Mouse (Mus musculus) kidney, postnatal 0 days (tissue): ENCODE results near the gene Stam2. TPM values are rescaled to one million over a fixed set of nuclear protein-coding genes. Genes with fewer than 3 reads are reported as not detected.

Source experiments
- ATAC-seq: fragments of 200-750 bp; cut with Nextera tagmentation; replicated peaks from 2 replicates; pipeline ENCODE4 v1.8.0; 2017; ENCODE audit warnings: low read depth, moderate number of reproducible peaks, moderate TSS enrichment, moderate library complexity; ENCODE audit not compliant: low FRiP score
- DNase-seq: peaks from one replicate; pipeline ENCODE4 v3.0.0-alpha.2; 2016; ENCODE audit warnings: low spot score
- H3K27ac ChIP-seq: fragments of 300-500 bp; sonication (generic); 2 replicates; pipeline ENCODE4 v1.5.1; 2014; ENCODE audit warnings: mild to moderate bottlenecking
- H3K27me3 ChIP-seq: fragments of 300-500 bp; sonication (generic); 2 replicates; pipeline ENCODE4 v1.6.1; 2014; ENCODE audit warnings: low read length, mixed read lengths; ENCODE audit not compliant: insufficient read depth
- H3K36me3 ChIP-seq: fragments of 300-500 bp; sonication (generic); 2 replicates; pipeline ENCODE4 v1.6.1; 2014; ENCODE audit warnings: low read length, mixed read lengths; ENCODE audit not compliant: insufficient read depth
- H3K4me1 ChIP-seq: fragments of 300-500 bp; sonication (generic); replicated peaks from 2 replicates; pipeline ENCODE4 v1.6.1; 2014; ENCODE audit warnings: antibody characterized with exemption, low read length, mixed read lengths; ENCODE audit not compliant: insufficient read depth
- H3K4me2 ChIP-seq: fragments of 300-500 bp; sonication (generic); 2 replicates; pipeline ENCODE4 v1.6.1; 2014; ENCODE audit warnings: mild to moderate bottlenecking, low read length, moderate library complexity, mixed read lengths
- H3K4me3 ChIP-seq: fragments of 300-500 bp; sonication (generic); replicated peaks from 2 replicates; pipeline ENCODE4 v1.5.1; 2014; ENCODE audit warnings: low read depth, low read length
- H3K9ac ChIP-seq: fragments of 300-500 bp; sonication (generic); 2 replicates; pipeline ENCODE4 v1.6.1; 2014; ENCODE audit warnings: low read depth, low read length
- H3K9me3 ChIP-seq: fragments of 300-500 bp; sonication (generic); replicated peaks from 2 replicates; pipeline ENCODE4 v1.6.1; 2016; ENCODE audit warnings: low read length, inconsistent platforms, mixed read lengths
- CTCF ChIP-seq: IDR thresholded peaks from 2 replicates; pipeline ENCODE4 v1.5.1; 2016; ENCODE audit warnings: antibody characterized with exemption, low read depth, mild to moderate bottlenecking, moderate library complexity
- WGBS: fragments of 180-500 bp; shearing (Covaris S2); extraction: QIAGEN DNeasy Blood & Tissue Kit; methylation state at CpG from one replicate; pipeline ENCODE4 v1.1.7; 2014; 5-methylcytosine and 5-hydroxymethylcytosine counted together
- polyA plus RNA-seq: library from polyadenylated mRNA; unstranded; fragments of >200 nt; fragmentation: Nextera tagmentation; extraction: Ambion mirVana; gene quantifications from 2 replicates; pipeline ENCODE4 v1.2.1, GENCODE M21; 2015

Gene Stam2
- polyA plus RNA-seq, 1 experiment from 2014 or later, result 29.8 TPM

DNA sequence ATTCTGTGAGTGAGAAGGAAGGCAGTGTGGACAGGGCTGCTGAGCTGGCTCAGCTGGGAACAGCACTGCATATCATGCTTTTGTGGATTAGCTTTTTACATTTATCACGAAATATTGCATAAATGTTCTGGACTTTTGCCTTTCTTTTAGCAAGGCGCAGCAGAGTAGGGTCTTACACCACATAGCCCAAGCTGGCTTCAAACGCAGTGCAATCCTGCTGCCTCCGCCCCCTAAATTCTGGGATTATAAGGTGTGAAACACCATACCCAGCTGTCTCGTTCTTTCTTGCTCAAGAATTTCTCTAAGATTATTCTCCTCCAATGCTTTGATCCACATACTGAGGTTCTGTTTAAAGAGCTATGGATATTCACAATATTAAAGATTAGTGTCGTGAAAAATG, 55.5 kb downstream of the Stam2 start:
- no peak overlapping the region for H3K4me2 ChIP-seq
- H3K27me3 ChIP-seq, result no peaks in the 10 kb centered on the region
- no peak overlapping the region for H3K9ac ChIP-seq
- whole genome bisulfite sequencing, result 73% methylated on average over 6 of the region's 6 CpGs
- no peaks in the 10 kb centered on the region for H3K9me3 ChIP-seq
- H3K36me3 ChIP-seq, result no peaks in the 10 kb centered on the region
- no peak overlapping the region for H3K27ac ChIP-seq
- no peak overlapping the region for H3K4me3 ChIP-seq
- ATAC-seq, result no peak
- DNase-seq, result no peak
- TF ChIP-seq CTCF, result no peak
- no peaks in the 10 kb centered on the region for H3K4me1 ChIP-seq

DNA sequence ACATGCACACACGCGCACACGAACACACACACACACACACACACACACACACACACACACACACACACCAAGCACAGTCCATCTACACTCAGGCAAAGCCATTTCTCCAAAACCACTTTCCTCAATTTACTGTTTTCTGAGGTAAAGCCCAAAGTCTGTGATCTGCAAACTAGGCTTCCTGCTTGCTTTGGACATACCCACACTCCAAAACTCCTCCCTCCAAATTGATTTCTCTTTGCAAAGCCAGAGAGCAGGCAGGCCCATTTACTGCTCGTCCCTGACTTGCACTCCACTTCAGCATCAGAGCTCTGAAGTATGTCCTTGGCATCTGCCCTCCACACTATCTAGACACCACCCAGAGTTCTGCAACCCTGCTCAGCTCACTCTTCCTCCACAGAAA, 64.5 kb downstream of the Stam2 start:
- H3K27ac ChIP-seq, result no peak overlapping the region
- H3K4me1 ChIP-seq, result 0 out of 2 replicates have a peak, but pooled peaks cover 6% of the 10 kb centered on the region
- H3K36me3 ChIP-seq, result no peaks in the 10 kb centered on the region
- no peak overlapping the region for H3K4me3 ChIP-seq
- ATAC-seq (no peak), DNase-seq (no peak)
- no peak for TF ChIP-seq CTCF
- H3K9me3 ChIP-seq, result no peaks in the 10 kb centered on the region
- peaks cover 4% of the 10 kb centered on the region; the same call in 1 of the 2 replicates for H3K27me3 ChIP-seq
- no peak overlapping the region for H3K4me2 ChIP-seq
- H3K9ac ChIP-seq, result no peak overlapping the region
- WGBS, result 75% methylated on average over 4 of the region's 4 CpGs

DNA sequence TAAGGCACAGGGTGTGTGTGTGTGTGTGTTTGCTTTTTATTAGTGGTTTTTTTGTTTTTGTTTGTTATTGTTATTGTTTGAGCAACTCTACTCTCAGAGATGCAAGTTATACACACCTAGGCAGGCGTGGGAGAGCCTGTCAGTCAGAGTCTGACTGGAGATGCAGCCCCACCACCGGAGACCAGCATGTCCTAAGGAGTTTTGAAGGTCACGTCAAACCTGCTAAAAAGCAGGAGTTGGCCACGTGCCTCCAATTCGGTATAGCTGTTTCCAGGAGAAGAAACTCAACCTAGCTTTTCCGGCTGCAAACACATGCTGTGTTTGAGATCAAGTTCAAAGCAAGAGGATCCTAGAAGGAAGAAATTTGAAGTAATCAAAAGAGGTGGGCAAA, 65.2 kb downstream of the Stam2 start:
- no peak overlapping the region for H3K9ac ChIP-seq
- H3K4me3 ChIP-seq, result no peak overlapping the region
- 0 out of 2 replicates have a peak, but pooled peaks cover 6% of the 10 kb centered on the region for H3K4me1 ChIP-seq
- DNase-seq, result no peak
- 7% methylated on average over 6 of the region's 6 CpGs for WGBS
- H3K4me2 ChIP-seq, result peak overlapping the region; percentile 94
- peaks cover 4% of the 10 kb centered on the region; the same call in 1 of the 2 replicates for H3K27me3 ChIP-seq
- no peaks in the 10 kb centered on the region for H3K36me3 ChIP-seq
- no peaks in the 10 kb centered on the region for H3K9me3 ChIP-seq
- H3K27ac ChIP-seq, result no peak overlapping the region
- TF ChIP-seq CTCF, result no peak
- ATAC-seq, result no peak

DNA sequence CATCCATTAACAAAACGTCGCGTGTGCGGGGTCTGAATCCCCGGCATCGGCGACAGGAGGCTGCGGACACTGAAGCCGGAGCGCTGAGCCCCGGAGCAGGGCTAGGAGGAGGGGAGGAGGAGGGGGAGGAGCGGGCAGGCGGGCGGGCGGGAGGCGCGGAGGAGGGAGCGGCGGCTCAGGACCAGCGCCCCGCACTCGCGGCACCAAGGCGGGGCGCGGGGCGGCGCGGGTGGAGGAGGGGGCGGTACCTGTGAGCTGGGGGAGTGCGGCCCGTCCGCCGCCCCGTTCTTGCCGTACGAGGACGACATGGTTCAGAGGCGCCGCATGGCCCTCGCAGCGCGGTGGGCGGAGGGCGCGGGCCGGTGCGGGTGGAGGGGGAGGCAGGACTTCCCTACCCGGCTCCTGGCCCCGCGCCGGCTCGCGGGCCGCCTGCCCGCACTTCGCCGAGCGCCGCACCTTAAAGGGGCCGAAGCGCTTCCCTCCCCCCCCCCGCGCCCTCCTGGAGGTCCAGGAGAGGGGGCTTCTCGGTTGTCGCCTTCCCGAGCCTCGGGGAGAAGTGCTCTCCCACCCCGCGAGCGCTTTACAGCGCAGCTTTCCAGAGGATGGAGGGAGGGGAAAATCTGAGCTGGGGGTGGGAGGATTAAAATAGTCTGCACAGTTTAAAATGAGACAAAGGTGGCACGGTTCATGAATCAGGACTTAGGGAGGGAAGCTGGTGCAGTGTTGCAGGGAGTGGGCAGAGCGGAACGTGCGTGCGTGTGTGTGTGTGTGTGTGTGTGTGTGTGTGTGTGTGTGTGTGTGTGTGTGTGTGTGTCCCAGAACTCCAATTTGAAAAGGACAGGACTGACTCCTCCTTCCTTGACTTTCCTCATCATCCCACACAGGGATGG, 65.8 kb downstream of the Stam2 start, which contains the start of gene Cacnb4:
TSS of gene Cacnb4 (minus strand) at position 809 of the 890 bp plus-strand sequence.
- peak within 1 kb of the TSS; percentile 94 for H3K4me2 ChIP-seq
- H3K36me3 ChIP-seq, result no peaks in the 10 kb centered on the region
- DNase-seq, result peak; percentile 89
- 0% methylated on average over 33 of the region's 77 CpGs for WGBS
- H3K27me3 ChIP-seq, result peaks cover 4% of the 10 kb centered on the region; the same call in 1 of the 2 replicates
- peak within 1 kb of the TSS; percentile 62 for H3K27ac ChIP-seq
- H3K9ac ChIP-seq, result peak within 1 kb of the TSS; percentile 66
- H3K4me3 ChIP-seq, result peak within 1 kb of the TSS; percentile 71
- 0 out of 2 replicates have a peak, but pooled peaks cover 6% of the 10 kb centered on the region for H3K4me1 ChIP-seq
- H3K9me3 ChIP-seq, result no peaks in the 10 kb centered on the region
- peak; percentile 85 for ATAC-seq
- TF ChIP-seq CTCF, result no peak

DNA sequence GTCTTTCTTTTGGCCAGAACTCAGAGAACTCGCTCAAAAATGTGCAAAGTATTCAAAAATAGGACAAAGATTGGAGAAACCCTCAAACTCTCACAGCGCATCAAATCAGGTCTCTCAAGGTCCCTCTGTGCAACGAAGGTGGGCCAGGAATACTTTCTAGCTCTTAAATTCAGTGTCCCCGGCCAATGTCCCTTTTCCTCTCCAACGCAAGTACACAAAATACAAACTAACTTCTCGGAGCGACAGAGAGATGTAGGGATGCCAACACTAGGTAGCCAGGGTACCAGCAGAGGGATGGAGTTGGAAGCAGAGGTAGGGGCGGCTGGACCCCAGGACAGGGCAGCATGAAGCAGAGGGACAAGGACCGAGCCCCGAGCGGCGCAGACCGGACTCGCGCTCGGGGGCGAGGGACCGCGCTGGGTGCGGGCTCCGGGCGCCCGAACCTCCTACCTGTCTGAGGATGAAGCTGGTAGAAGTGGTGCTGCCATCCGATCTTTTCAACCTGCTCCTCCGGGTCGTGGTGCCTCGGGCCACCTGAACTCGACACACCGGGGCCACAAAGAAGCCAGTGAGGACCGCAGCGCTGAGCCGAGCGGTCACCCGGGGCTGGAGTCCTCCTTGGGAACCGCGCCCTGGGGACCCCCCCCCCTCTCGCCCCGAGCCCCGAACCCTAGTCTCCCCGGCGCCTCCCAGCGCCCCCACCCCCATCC, 66.6 kb downstream of the Stam2 start:
- peak overlapping the region; percentile 62; the same call in 1 of the 2 replicates for H3K27ac ChIP-seq
- DNase-seq (no peak), ATAC-seq (peak; percentile 47)
- no peaks in the 10 kb centered on the region for H3K9me3 ChIP-seq
- no peak for TF ChIP-seq CTCF
- H3K4me1 ChIP-seq, result 0 out of 2 replicates have a peak, but pooled peaks cover 6% of the 10 kb centered on the region
- H3K4me2 ChIP-seq, result peak overlapping the region; percentile 94
- WGBS, result under 1% methylated on average over 35 of the region's 42 CpGs
- H3K36me3 ChIP-seq, result no peaks in the 10 kb centered on the region
- H3K4me3 ChIP-seq, result peak overlapping the region; percentile 71
- peaks cover 4% of the 10 kb centered on the region; the same call in 1 of the 2 replicates for H3K27me3 ChIP-seq
- H3K9ac ChIP-seq, result peak overlapping the region; percentile 66

DNA sequence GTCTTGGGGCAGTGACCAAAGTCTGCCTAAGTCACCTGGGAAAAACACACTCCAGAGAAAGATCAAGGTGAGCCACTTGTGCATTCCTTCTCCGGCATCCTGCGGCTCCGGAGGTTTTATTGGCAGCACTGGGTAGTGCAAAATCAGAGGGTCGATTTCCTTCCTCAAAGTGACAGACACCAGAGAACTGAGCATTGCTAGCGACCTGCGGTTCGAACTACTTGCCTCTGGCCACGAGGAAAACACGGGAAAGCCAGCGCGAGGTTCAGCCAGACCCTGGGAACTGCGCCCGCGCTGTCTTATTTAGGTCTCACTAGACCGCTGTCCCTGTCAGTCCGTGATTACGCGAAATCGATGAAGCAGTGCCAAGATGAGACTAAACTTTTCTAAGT, 67.2 kb downstream of the Stam2 start:
- 1% methylated on average over 19 of the region's 19 CpGs for WGBS
- H3K4me2 ChIP-seq, result peak overlapping the region; percentile 94

More for the DNA sequence above, 67.2 kb downstream of the Stam2 start:
- H3K36me3 ChIP-seq, result no peaks in the 10 kb centered on the region
- no peak for DNase-seq
- peak overlapping the region; percentile 71 for H3K4me3 ChIP-seq
- no peak overlapping the region for H3K9ac ChIP-seq
- TF ChIP-seq CTCF, result no peak
- H3K27me3 ChIP-seq, result peaks cover 4% of the 10 kb centered on the region; the same call in 1 of the 2 replicates
- no peaks in the 10 kb centered on the region for H3K9me3 ChIP-seq
- no peak for ATAC-seq
- H3K27ac ChIP-seq, result no peak overlapping the region
- H3K4me1 ChIP-seq, result 0 out of 2 replicates have a peak, but pooled peaks cover 6% of the 10 kb centered on the region
